ENCODE assay signal across 8 mouse cellular contexts in genomic region chr7:19343210-19343808, GRCm38 (mm10). TPM values are rescaled to one million over a fixed set of nuclear protein-coding genes. Genes with fewer than 3 reads are reported as not detected.
DNase-seq lines count a peak whose midpoint lies in the region; ATAC-seq and TF ChIP-seq lines count a peak whose summit lies in the region.

No protein-coding gene starts in this region.

- WGBS in embryonic facial prominence, embryonic 10.5 days, result 2% methylated on average over 11 of the region's 11 CpGs
- 1% methylated on average over 11 of the region's 11 CpGs for WGBS in heart, embryonic 13.5 days
- WGBS in kidney, postnatal 0 days, result under 1% methylated on average over 11 of the region's 11 CpGs

- peak overlapping the region; percentile 68 for H3K4me3 ChIP-seq in embryonic facial prominence, embryonic 10.5 days
- H3K4me3 ChIP-seq in heart, embryonic 13.5 days, result peak overlapping the region; percentile 58; the same call in 1 of the 2 replicates
- no peak overlapping the region; the same call in 1 of the 2 replicates for H3K4me3 ChIP-seq in kidney, postnatal 0 days (replicated peaks; ENCODE audit: low read depth, low read length)

- peaks cover 19% of the 10 kb centered on the region for H3K27me3 ChIP-seq in embryonic facial prominence, embryonic 10.5 days (replicated peaks; ENCODE audit: low read depth, poor library complexity, severe bottlenecking)
- H3K27me3 ChIP-seq in heart, embryonic 13.5 days (replicated peaks), result peaks cover 5% of the 10 kb centered on the region; the same call in 1 of the 2 replicates
- H3K27me3 ChIP-seq in kidney, postnatal 0 days (ENCODE audit: insufficient read depth, low read length), result 0 out of 2 replicates have a peak, but pooled peaks cover 6% of the 10 kb centered on the region

- TF ChIP-seq CTCF in kidney, postnatal 0 days (IDR thresholded peaks at IDR 0.05; ENCODE audit: low read depth), result peak; percentile 93

- H3K9ac ChIP-seq in heart, embryonic 13.5 days, result peak overlapping the region; percentile 34; the same call in 1 of the 2 replicates
- no peak overlapping the region for H3K9ac ChIP-seq in kidney, postnatal 0 days (ENCODE audit: low read depth, low read length)

- H3K27ac ChIP-seq in embryonic facial prominence, embryonic 10.5 days (replicated peaks), result no peak overlapping the region
- no peak overlapping the region for H3K27ac ChIP-seq in heart, embryonic 13.5 days (replicated peaks)
- no peak overlapping the region for H3K27ac ChIP-seq in kidney, postnatal 0 days

- peaks cover 12% of the 10 kb centered on the region for H3K36me3 ChIP-seq in embryonic facial prominence, embryonic 10.5 days (replicated peaks)
- H3K36me3 ChIP-seq in heart, embryonic 13.5 days, result peaks cover 16% of the 10 kb centered on the region
- peaks cover 7% of the 10 kb centered on the region; the same call in 1 of the 2 replicates for H3K36me3 ChIP-seq in kidney, postnatal 0 days (ENCODE audit: insufficient read depth, low read length)

- no peak for ATAC-seq in heart, embryonic 13.5 days (ENCODE audit: extremely low read depth, insufficient number of reproducible peaks, low FRiP score, low TSS enrichment)
- ATAC-seq in kidney, postnatal 0 days (replicated peaks; ENCODE audit: low FRiP score, low read depth), result no peak
- peak; percentile 40; the same call in 1 of the 2 replicates for ATAC-seq in neutrophil, adult 5-6 weeks (ENCODE audit: extremely low read depth, insufficient number of reproducible peaks, low FRiP score, poor library complexity, severe bottlenecking)

- no peaks in the 10 kb centered on the region for H3K9me3 ChIP-seq in embryonic facial prominence, embryonic 10.5 days
- H3K9me3 ChIP-seq in heart, embryonic 13.5 days, result no peaks in the 10 kb centered on the region
- H3K9me3 ChIP-seq in kidney, postnatal 0 days (replicated peaks; ENCODE audit: low read length), result no peaks in the 10 kb centered on the region

- peak; percentile 90 for DNase-seq in CD4-positive, CD25-positive, alpha-beta regulatory T cell, adult 2 months (ENCODE audit: low read depth, low spot score)
- DNase-seq in adrenal gland, adult 18-20 months (ENCODE audit: low spot score in 2 of 2), result peak; percentile 77 to 81
- DNase-seq in embryonic facial prominence, embryonic 10.5 days (ENCODE audit: low spot score), result peak; percentile 80
- peak; percentile 89 for DNase-seq in kidney, postnatal 0 days (ENCODE audit: low spot score)
- peak; percentile 69 to 81 for DNase-seq in lung, adult 18-20 months
- DNase-seq in urinary bladder, postnatal 14 days (ENCODE audit: low spot score), result peak; percentile 74

- H3K4me2 ChIP-seq in heart, embryonic 13.5 days, result peak overlapping the region; percentile 86
- peak overlapping the region; percentile 39 for H3K4me2 ChIP-seq in kidney, postnatal 0 days (ENCODE audit: low read length)

- H3K4me1 ChIP-seq in embryonic facial prominence, embryonic 10.5 days, result peaks cover 46% of the 10 kb centered on the region
- H3K4me1 ChIP-seq in heart, embryonic 13.5 days, result peaks cover 59% of the 10 kb centered on the region
- H3K4me1 ChIP-seq in kidney, postnatal 0 days (replicated peaks; ENCODE audit: insufficient read depth, low read length), result peaks cover 20% of the 10 kb centered on the region

RNA-seq across cellular contexts. Expression of gene Ercc1, which starts 1.3 kb away (rescaled TPM):
- 10 to 100 TPM; 31.2 to 41.0 TPM for total RNA-seq in adrenal gland, adult 18-20 months (2021)
- 102 and 107 TPM in 2 replicates for polyA plus RNA-seq in embryonic facial prominence, embryonic 10.5 days (2016; fragmentation: Nextera tagmentation; extraction: Ambion mirVana)
- polyA plus RNA-seq in heart, embryonic 13.5 days (2015; fragmentation: Nextera tagmentation; extraction: Ambion mirVana), result 62.6 and 62.7 TPM in 2 replicates
- polyA plus RNA-seq in kidney, postnatal 0 days (2015; fragmentation: Nextera tagmentation; extraction: Ambion mirVana), result 68.4 and 68.8 TPM in 2 replicates
- 19.6 and 28.2 TPM in 2 replicates for total RNA-seq in neutrophil, adult 5-6 weeks (2017)

RNA-seq across cellular contexts. Expression of gene Cd3eap, which starts 16.0 kb away (rescaled TPM):
- total RNA-seq in adrenal gland, adult 18-20 months (2021), result 10 to 100 TPM; 13.3 to 13.7 TPM
- 26.8 and 28.9 TPM in 2 replicates for polyA plus RNA-seq in embryonic facial prominence, embryonic 10.5 days (2016; fragmentation: Nextera tagmentation; extraction: Ambion mirVana)
- 17.4 and 19.8 TPM in 2 replicates for polyA plus RNA-seq in heart, embryonic 13.5 days (2015; fragmentation: Nextera tagmentation; extraction: Ambion mirVana)
- polyA plus RNA-seq in kidney, postnatal 0 days (2015; fragmentation: Nextera tagmentation; extraction: Ambion mirVana), result 16.7 and 17.7 TPM in 2 replicates
- total RNA-seq in neutrophil, adult 5-6 weeks (2017), result 7.1 and 7.3 TPM in 2 replicates

RNA-seq across cellular contexts. Expression of gene Ppp1r13l, which starts 16.2 kb away (rescaled TPM):
- 1 to 10 TPM; 5.9 to 6.7 TPM for total RNA-seq in adrenal gland, adult 18-20 months (2021)
- polyA plus RNA-seq in embryonic facial prominence, embryonic 10.5 days (2016; fragmentation: Nextera tagmentation; extraction: Ambion mirVana), result 6.9 and 7.1 TPM in 2 replicates
- 12.8 and 13.0 TPM in 2 replicates for polyA plus RNA-seq in heart, embryonic 13.5 days (2015; fragmentation: Nextera tagmentation; extraction: Ambion mirVana)
- 3.0 and 4.0 TPM in 2 replicates for polyA plus RNA-seq in kidney, postnatal 0 days (2015; fragmentation: Nextera tagmentation; extraction: Ambion mirVana)
- 0.12 and 0.37 TPM in 2 replicates for total RNA-seq in neutrophil, adult 5-6 weeks (2017)

RNA-seq across cellular contexts. Expression of gene Fosb, which starts 33.5 kb away (rescaled TPM):
- 10 to 100 TPM; 15.9 to 23.2 TPM for total RNA-seq in adrenal gland, adult 18-20 months (2021)
- 0.09 TPM in 1 of 2 replicates, not detected in the other for polyA plus RNA-seq in embryonic facial prominence, embryonic 10.5 days (2016; fragmentation: Nextera tagmentation; extraction: Ambion mirVana)
- 0.14 and 0.16 TPM in 2 replicates for polyA plus RNA-seq in heart, embryonic 13.5 days (2015; fragmentation: Nextera tagmentation; extraction: Ambion mirVana)
- 0.11 TPM in 2 replicates for polyA plus RNA-seq in kidney, postnatal 0 days (2015; fragmentation: Nextera tagmentation; extraction: Ambion mirVana)
- total RNA-seq in neutrophil, adult 5-6 weeks (2017), result 60.5 and 64.4 TPM in 2 replicates

RNA-seq across cellular contexts. Expression of gene Ercc2, which starts 38.5 kb away (rescaled TPM):
- total RNA-seq in adrenal gland, adult 18-20 months (2021), result 10 to 100 TPM; 27.1 to 30.9 TPM
- 28.1 and 28.8 TPM in 2 replicates for polyA plus RNA-seq in embryonic facial prominence, embryonic 10.5 days (2016; fragmentation: Nextera tagmentation; extraction: Ambion mirVana)
- polyA plus RNA-seq in heart, embryonic 13.5 days (2015; fragmentation: Nextera tagmentation; extraction: Ambion mirVana), result 11.8 and 12.2 TPM in 2 replicates
- polyA plus RNA-seq in kidney, postnatal 0 days (2015; fragmentation: Nextera tagmentation; extraction: Ambion mirVana), result 11.0 and 11.5 TPM in 2 replicates
- 27.4 and 30.1 TPM in 2 replicates for total RNA-seq in neutrophil, adult 5-6 weeks (2017)
